Mouse (Mus musculus): ENCODE measurements at regions not wholly inside any gene's neighbourhood (a gene's known extent, or its start where the extent isn't known, plus 50 kb on each side); places are given as distances from the start of the nearest gene placed in this dataset.

GRCm38 (mm10) chr10:19140628-19141027, 125.2 kb upstream of the Tnfaip3 start:
- TF ChIP-seq POLR2A (IDR thresholded peaks at IDR 0.05; ENCODE audit: insufficient read length, low read depth) (no peak), MAX (IDR thresholded peaks at IDR 0.05; ENCODE audit: low read depth) (no peak), MYOG (IDR thresholded peaks at IDR 0.05; ENCODE audit: control insufficient read depth in 1 of 3, insufficient read depth in 1 of 3, insufficient read length in 2 of 3, low read depth in 2 of 3) (no peak), MYOD1 (IDR thresholded peaks at IDR 0.05; ENCODE audit: control insufficient read depth in 1 of 3, insufficient read length in 2 of 3, low read depth in 2 of 3) (no peak)
